Mouse (Mus musculus) heart, embryonic 14.5 days (tissue): ENCODE measurements around the gene Cyp2t4. TPM values are rescaled to one million over a fixed set of nuclear protein-coding genes. Genes with fewer than 3 reads are reported as not detected.

Source experiments
- ATAC-seq: fragments of 200-750 bp; cut with Nextera tagmentation; 2 replicates; pipeline ENCODE4 v1.8.0; 2017; ENCODE audit warnings: low read depth, moderate TSS enrichment; ENCODE audit not compliant: insufficient number of reproducible peaks, insufficient read depth, low FRiP score
- H3K27ac ChIP-seq, 2 experiments: fragments of 200-500 bp in 1 of 2; fragments of 300-500 bp in 1 of 2; sonication (generic) in 1 of 2; replicated peaks in 1 of 2; 2 replicates each; pipeline ENCODE4 v1.5.1; 2012 to 2014; ENCODE audit warnings: low read depth in 2 of 2, low read length in 2 of 2, control low read depth in 1 of 2, mild to moderate bottlenecking in 1 of 2, mixed read lengths in 1 of 2; ENCODE audit not compliant: control insufficient read depth in 1 of 2, insufficient read depth in 1 of 2
- H3K27me3 ChIP-seq: fragments of 300-500 bp; sonication (generic); 2 replicates; pipeline ENCODE4 v1.6.1; 2014; ENCODE audit warnings: mild to moderate bottlenecking, low read length, control low read depth; ENCODE audit not compliant: control insufficient read depth, insufficient read depth
- H3K36me3 ChIP-seq: fragments of 300-500 bp; sonication (generic); 2 replicates; pipeline ENCODE4 v1.6.1; 2014; ENCODE audit warnings: mild to moderate bottlenecking, control low read depth, low read length, mixed read lengths; ENCODE audit not compliant: control insufficient read depth, insufficient read depth
- H3K4me1 ChIP-seq, 2 experiments: fragments of 200-500 bp in 1 of 2; fragments of 300-500 bp in 1 of 2; sonication (generic) in 1 of 2; 2 replicates each; pipeline ENCODE4 v1.6.1; 2012 to 2014; ENCODE audit warnings: low read length in 2 of 2, control low read depth in 1 of 2, mixed read lengths in 1 of 2; ENCODE audit not compliant: control insufficient read depth in 2 of 2, insufficient read depth in 2 of 2
- H3K4me2 ChIP-seq: fragments of 300-500 bp; sonication (generic); 2 replicates; pipeline ENCODE4 v1.6.1; 2014; ENCODE audit warnings: mild to moderate bottlenecking, low read length
- H3K4me3 ChIP-seq, 2 experiments: fragments of 200-500 bp in 1 of 2; fragments of 300-500 bp in 1 of 2; sonication (generic) in 1 of 2; 2 replicates each; pipeline ENCODE4 v1.5.1; 2012 to 2014; ENCODE audit warnings: low read length in 2 of 2, mild to moderate bottlenecking in 2 of 2, control low read depth in 1 of 2, low read depth in 1 of 2, moderate library complexity in 1 of 2; ENCODE audit not compliant: control insufficient read depth in 1 of 2, insufficient read depth in 1 of 2
- H3K9ac ChIP-seq: fragments of 300-500 bp; sonication (generic); 2 replicates; pipeline ENCODE4 v1.6.1; 2014; ENCODE audit warnings: mild to moderate bottlenecking, low read length
- H3K9me3 ChIP-seq: fragments of 300-500 bp; sonication (generic); 2 replicates; pipeline ENCODE4 v1.6.1; 2016; ENCODE audit warnings: low read length, control low read depth; ENCODE audit not compliant: control insufficient read depth
- WGBS: fragments of 180-500 bp; shearing (Covaris S2); extraction: QIAGEN DNeasy Blood & Tissue Kit; methylation state at CpG from one replicate; pipeline ENCODE4 v1.1.7; 2014; 5-methylcytosine and 5-hydroxymethylcytosine counted together
- polyA plus RNA-seq: library from polyadenylated mRNA; unstranded; fragments of >200 nt; fragmentation: Nextera tagmentation; extraction: Ambion mirVana; gene quantifications from 2 replicates; pipeline ENCODE4 v1.2.1, GENCODE M21; 2014

Cyp2t4 gene
- polyA plus RNA-seq, 1 experiment from 2014 or later = 0.22 TPM

DNA sequence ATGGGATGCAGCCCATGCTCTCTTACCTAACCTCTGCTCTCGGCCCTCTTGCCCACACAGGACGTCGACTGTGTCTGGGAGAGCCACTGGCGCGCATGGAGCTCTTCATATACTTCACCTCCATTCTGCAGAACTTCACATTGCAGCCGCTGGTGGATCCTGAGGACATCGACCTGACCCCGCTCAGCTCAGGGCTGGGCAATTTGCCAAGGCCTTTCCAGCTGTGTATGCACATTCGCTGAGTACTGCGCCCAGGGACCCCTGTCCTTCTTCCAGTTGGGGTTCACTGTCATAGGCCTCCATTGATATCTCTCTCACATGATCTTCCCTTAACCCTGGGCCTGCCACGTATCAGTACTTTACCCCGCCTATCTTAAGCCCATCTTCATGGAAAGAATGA lies 20.4 kb upstream of the Cyp2t4 start:
- Histone ChIP-seq H3K9ac (no peak overlapping the region), H3K27ac (no peak overlapping the region), H3K9me3 (no peaks in the 10 kb centered on the region), H3K36me3 (no peaks in the 10 kb centered on the region), H3K27me3 (no peaks in the 10 kb centered on the region), H3K4me1 (peaks cover 0 to 3% of the 10 kb centered on the region in 2 experiments; a peak in 1 of 4 replicates), H3K4me2 (no peak overlapping the region), H3K4me3 (no peak overlapping the region)
- WGBS = 45% methylated on average over 12 of the region's 12 CpGs
- ATAC-seq = no peak

DNA sequence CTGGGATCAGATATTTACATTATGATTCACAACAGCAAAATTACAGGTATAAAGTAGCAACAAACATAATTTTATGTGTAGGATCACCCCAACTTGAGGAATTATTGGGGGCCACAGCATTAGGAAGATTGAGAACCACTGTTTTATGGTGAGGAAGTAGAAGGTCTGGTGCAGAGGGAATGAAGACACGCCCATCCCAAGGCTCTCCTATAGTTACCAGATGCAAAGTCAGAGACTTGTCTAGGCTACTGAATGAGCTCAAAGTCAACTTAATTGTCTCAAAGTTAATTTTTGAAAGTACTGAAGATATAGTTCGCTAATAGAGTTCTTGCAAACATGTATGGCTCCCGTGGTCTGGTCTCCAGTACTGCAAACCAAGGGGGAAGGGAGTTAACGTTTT lies 19.8 kb upstream of the Cyp2t4 start:
- no peak for ATAC-seq
- WGBS = 76% methylated on average over 4 of the region's 4 CpGs

GRCm38 (mm10) chr7:27136410-27136996 lies 17.0 kb upstream of the Cyp2t4 start:
- WGBS = 45% methylated on average over 8 of the region's 8 CpGs
- Histone ChIP-seq H3K27me3 (no peaks in the 10 kb centered on the region), H3K9ac (no peak overlapping the region), H3K36me3 (no peaks in the 10 kb centered on the region), H3K9me3 (peaks cover 6% of the 10 kb centered on the region), H3K4me3 (no peak overlapping the region), H3K27ac (no peak overlapping the region), H3K4me2 (no peak overlapping the region), H3K4me1 (peaks cover 0 to 3% of the 10 kb centered on the region in 2 experiments; a peak in 1 of 4 replicates)
- ATAC-seq = no peak

More for the DNA sequence above, 19.8 kb upstream of the Cyp2t4 start:
- Histone ChIP-seq H3K36me3 (no peaks in the 10 kb centered on the region), H3K4me2 (no peak overlapping the region), H3K9ac (no peak overlapping the region), H3K27ac (no peak overlapping the region), H3K27me3 (no peaks in the 10 kb centered on the region), H3K9me3 (no peaks in the 10 kb centered on the region), H3K4me1 (peaks cover 0 to 3% of the 10 kb centered on the region in 2 experiments; a peak in 1 of 4 replicates), H3K4me3 (no peak overlapping the region)

GRCm38 (mm10) chr7:27156005-27156404 lies 2.5 kb downstream of the Cyp2t4 start:
- Histone ChIP-seq H3K36me3 (peaks cover 33% of the 10 kb centered on the region), H3K27ac (no peak overlapping the region), H3K4me3 (no peak overlapping the region), H3K9ac (no peak overlapping the region), H3K9me3 (no peaks in the 10 kb centered on the region), H3K4me2 (no peak overlapping the region), H3K4me1 (peaks cover 9 to 16% of the 10 kb centered on the region in 2 experiments), H3K27me3 (no peaks in the 10 kb centered on the region)
- WGBS = 78% methylated on average over 13 of the region's 13 CpGs
- ATAC-seq = no peak

GRCm38 (mm10) chr7:27158171-27158570 lies 4.7 kb downstream of the Cyp2t4 start:
- Histone ChIP-seq H3K9me3 (no peaks in the 10 kb centered on the region), H3K27me3 (no peaks in the 10 kb centered on the region), H3K4me3 (no peak overlapping the region), H3K27ac (no peak overlapping the region), H3K36me3 (peaks cover 53% of the 10 kb centered on the region), H3K4me1 (peaks cover 17 to 31% of the 10 kb centered on the region in 2 experiments), H3K4me2 (no peak overlapping the region), H3K9ac (no peak overlapping the region)
- 94% methylated on average over 9 of the region's 9 CpGs for WGBS
- no peak for ATAC-seq

GRCm38 (mm10) chr7:27159256-27159655 lies 5.7 kb downstream of the Cyp2t4 start:
- no peak overlapping the region for H3K9ac ChIP-seq
- no peaks in the 10 kb centered on the region for H3K9me3 ChIP-seq
- H3K4me2 ChIP-seq = no peak overlapping the region
- no peak overlapping the region for H3K4me3 ChIP-seq
- H3K4me1 ChIP-seq = peaks cover 16 to 38% of the 10 kb centered on the region in 2 experiments
- no peak overlapping the region for H3K27ac ChIP-seq
- over 99% methylated on average over 6 of the region's 6 CpGs for WGBS
- H3K27me3 ChIP-seq = no peaks in the 10 kb centered on the region
- peaks cover 62% of the 10 kb centered on the region for H3K36me3 ChIP-seq
- no peak for ATAC-seq

DNA sequence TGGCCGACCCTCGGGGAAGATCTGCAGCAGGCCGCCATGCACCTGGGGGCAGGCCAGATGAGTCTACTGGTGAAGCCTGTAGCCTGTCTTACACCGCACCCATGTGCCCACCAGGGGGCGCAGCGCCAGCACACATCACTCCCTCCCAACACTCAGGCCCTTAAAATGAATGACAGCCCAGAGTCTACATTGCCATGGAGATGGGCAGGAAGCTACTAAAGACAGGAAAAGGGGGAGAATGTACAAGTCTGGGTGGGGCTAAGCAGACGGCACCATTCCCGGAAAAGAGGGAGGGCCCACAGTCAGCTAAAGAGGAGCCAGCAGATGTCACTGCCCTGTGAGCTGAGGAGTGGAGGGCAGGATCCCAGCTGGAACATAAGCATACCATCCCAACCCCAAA lies 6.4 kb downstream of the Cyp2t4 start:
- H3K36me3 ChIP-seq = peaks cover 68% of the 10 kb centered on the region
- no peak overlapping the region for H3K4me2 ChIP-seq
- no peak overlapping the region for H3K27ac ChIP-seq
- H3K4me3 ChIP-seq = no peak overlapping the region
- ATAC-seq = peak; percentile 81
- no peak overlapping the region for H3K9ac ChIP-seq
- no peaks in the 10 kb centered on the region for H3K27me3 ChIP-seq
- H3K9me3 ChIP-seq = no peaks in the 10 kb centered on the region
- H3K4me1 ChIP-seq = peaks cover 18 to 44% of the 10 kb centered on the region in 2 experiments
- 20% methylated on average over 8 of the region's 8 CpGs for WGBS

- Histone ChIP-seq H3K27ac (no peak overlapping the region), H3K9ac (no peak overlapping the region; the same call in 1 of the 2 replicates), H3K36me3 (peaks cover 73% of the 10 kb centered on the region), H3K4me1 (peaks cover 25 to 53% of the 10 kb centered on the region in 2 experiments), H3K9me3 (no peaks in the 10 kb centered on the region), H3K4me3 (no peak overlapping the region), H3K27me3 (no peaks in the 10 kb centered on the region), H3K4me2 (no peak overlapping the region)
- ATAC-seq = no peak
- 74% methylated on average over 3 of the region's 3 CpGs for WGBS
These were observed 7.4 kb downstream of the Cyp2t4 start for GRCm38 (mm10) chr7:27160921-27161320.
